Mouse (Mus musculus): ENCODE results near the gene Kif13a. TPM values are rescaled to one million over a fixed set of nuclear protein-coding genes. Genes with fewer than 3 reads are reported as not detected.

The Kif13a gene
- total and polyA plus RNA-seq, 3 experiments, result 1.2 to 1.7 TPM; not detected in 1

- Histone ChIP-seq H3K9ac (ENCODE audit: control insufficient read depth, low read depth, low read length, poor library complexity, severe bottlenecking) (peak overlapping the region; percentile 96), H3K4me1 (ENCODE audit: control insufficient read depth in 1 of 2, insufficient read depth in 2 of 2, low read length in 2 of 2) (peaks cover 20% of the 10 kb centered on the region in 2 experiments; a peak in 3 of 4 replicates), H3K79me2 (ENCODE audit: control insufficient read depth, insufficient read depth, low read length, poor library complexity) (peaks cover 58% of the 10 kb centered on the region), H3K36me3 (ENCODE audit: control insufficient read depth in 1 of 2, insufficient read depth in 2 of 2, low read length in 2 of 2) (peaks cover 4 to 44% of the 10 kb centered on the region in 2 experiments; a peak in 3 of 4 replicates), H3K27ac (ENCODE audit: control insufficient read depth, low read depth, low read length) (peak overlapping the region; percentile 1; the same call in 1 of the 2 replicates), H3K4me3 (ENCODE audit: control insufficient read depth in 1 of 2, insufficient read depth in 1 of 2, low read depth in 2 of 2, low read length in 2 of 2) (peak overlapping the region; percentile 21 to 91), H3K27me3 (ENCODE audit: control insufficient read depth in 1 of 2, insufficient read depth in 2 of 2, low read length in 2 of 2) (no peaks in the 10 kb centered on the region), H3K9me3 (replicated peaks; ENCODE audit: insufficient read depth, low read length) (no peaks in the 10 kb centered on the region)
- DNase-seq (ENCODE audit: low read depth, low spot score), result peak; percentile 85
- TF ChIP-seq TAL1 (IDR thresholded peaks at IDR 0.05; ENCODE audit: low read length), result no peak
- TF ChIP-seq RAD21 (IDR thresholded peaks at IDR 0.05; ENCODE audit: low read depth, low read length), result no peak
- TF ChIP-seq TCF12 (IDR thresholded peaks at IDR 0.05; ENCODE audit: low read depth, low read length), result no peak
- no peak for TF ChIP-seq HCFC1 (IDR thresholded peaks at IDR 0.05; ENCODE audit: low read depth, low read length)
- TF ChIP-seq SMC3 (IDR thresholded peaks at IDR 0.05; ENCODE audit: low read depth, low read length), result no peak
- TF ChIP-seq RCOR1 (IDR thresholded peaks at IDR 0.05; ENCODE audit: low read depth, low read length), result no peak
- TF ChIP-seq POLR2AphosphoS5 (IDR thresholded peaks at IDR 0.05; ENCODE audit: borderline replicate concordance, low read depth, low read length), result no peak
- TF ChIP-seq CHD2 (IDR thresholded peaks at IDR 0.05; ENCODE audit: low read length), result no peak
- 0 out of 2 replicates have a peak, but pooled peaks have one; percentile 42 for TF ChIP-seq GATA1 (IDR thresholded peaks at IDR 0.05; ENCODE audit: low read depth, low read length)
- TF ChIP-seq E2F4 (IDR thresholded peaks at IDR 0.05; ENCODE audit: borderline replicate concordance, low read depth, low read length), result no peak
- no peak for TF ChIP-seq ZKSCAN1 (IDR thresholded peaks at IDR 0.05; ENCODE audit: low read depth, low read length)
- peak; percentile 85 for TF ChIP-seq ETS1 (IDR thresholded peaks at IDR 0.05; ENCODE audit: low read depth, low read length)
- no peak for TF ChIP-seq CHD1 (IDR thresholded peaks at IDR 0.05; ENCODE audit: low read depth, low read length)
- TF ChIP-seq POLR2A (IDR thresholded peaks at IDR 0.05; ENCODE audit: control insufficient read depth in 1 of 2, insufficient read depth in 1 of 2, low read depth in 1 of 2, low read length in 2 of 2, poor library complexity in 1 of 2), result no peak
- TF ChIP-seq GABPA (IDR thresholded peaks at IDR 0.05; ENCODE audit: low read depth, low read length), result peak; percentile 55; the same call in 1 of the 2 replicates
- TF ChIP-seq MXI1 (IDR thresholded peaks at IDR 0.05; ENCODE audit: low read depth, low read length), result peak; percentile 69
- TF ChIP-seq POLR2AphosphoS2 (IDR thresholded peaks at IDR 0.05; ENCODE audit: low read length), result no peak
- TF ChIP-seq MEF2A (IDR thresholded peaks at IDR 0.05; ENCODE audit: extremely low read depth, insufficient replicate concordance, low read depth, low read length, poor library complexity, severe bottlenecking), result no peak
- TF ChIP-seq JUND (IDR thresholded peaks at IDR 0.05; ENCODE audit: low read depth, low read length), result no peak
- no peak for TF ChIP-seq UBTF (IDR thresholded peaks at IDR 0.05; ENCODE audit: borderline replicate concordance, insufficient read depth, low read depth, low read length)
- TF ChIP-seq MYB (IDR thresholded peaks at IDR 0.05; ENCODE audit: low read depth, low read length), result no peak
- peak; percentile 99 for TF ChIP-seq MAFK (IDR thresholded peaks at IDR 0.05; ENCODE audit: borderline replicate concordance, low read depth, low read length)
- peak in 1 of 2 experiments; percentile 71; a peak in 1 of 4 replicates for TF ChIP-seq EP300 (IDR thresholded peaks at IDR 0.05; ENCODE audit: low read depth in 1 of 2, low read length in 2 of 2)
- no peak for TF ChIP-seq ZC3H11A (IDR thresholded peaks at IDR 0.05; ENCODE audit: low read depth, low read length)
- TF ChIP-seq USF1 (IDR thresholded peaks at IDR 0.05; ENCODE audit: low read depth, low read length), result no peak
- no peak for TF ChIP-seq KAT2A (conservative IDR thresholded peaks at IDR 0.05; ENCODE audit: low read depth, low read length)
- no peak for TF ChIP-seq ZMIZ1 (IDR thresholded peaks at IDR 0.05; ENCODE audit: low read depth, low read length)
- no peak for TF ChIP-seq BHLHE40 (IDR thresholded peaks at IDR 0.05; ENCODE audit: borderline replicate concordance, low read depth, low read length)
- TF ChIP-seq NELFE (IDR thresholded peaks at IDR 0.05; ENCODE audit: low read depth, low read length), result no peak
- no peak for TF ChIP-seq ELF1 (IDR thresholded peaks at IDR 0.05; ENCODE audit: low read depth, low read length)
- no peak for TF ChIP-seq MYC (IDR thresholded peaks at IDR 0.05; ENCODE audit: low read depth, low read length)
- no peak for TF ChIP-seq MAZ (IDR thresholded peaks at IDR 0.05; ENCODE audit: low read depth, low read length)
- peak; percentile 47; the same call in 1 of the 2 replicates for TF ChIP-seq TBP (IDR thresholded peaks at IDR 0.05; ENCODE audit: low read depth, low read length)
- TF ChIP-seq MAX (IDR thresholded peaks at IDR 0.05; ENCODE audit: low read length), result peak; percentile 33; the same call in 1 of the 2 replicates
- TF ChIP-seq CTCF (IDR thresholded peaks at IDR 0.05 in 2 of 3, conservative IDR thresholded peaks at IDR 0.05 in 1 of 3; ENCODE audit: control insufficient read depth in 1 of 3, insufficient read depth in 1 of 3, low read depth in 2 of 3, low read length in 3 of 3, poor library complexity in 1 of 3, severe bottlenecking in 1 of 3), result no peak
- peak; percentile 81 for TF ChIP-seq SIN3A (IDR thresholded peaks at IDR 0.05; ENCODE audit: low read length)
- TF ChIP-seq ZNF384 (IDR thresholded peaks at IDR 0.05; ENCODE audit: low read depth, low read length), result no peak
- TF ChIP-seq NRF1 (IDR thresholded peaks at IDR 0.05; ENCODE audit: insufficient read depth, low read depth, low read length, poor library complexity, severe bottlenecking), result no peak
These were observed 204.4 kb downstream of the Kif13a start for GRCm38 (mm10) chr13:46725227-46725626.

All from MEL (cell line).